Mouse (Mus musculus) kidney, embryonic 15.5 days (tissue): ENCODE data around the gene Psmd13. TPM values are rescaled to one million over a fixed set of nuclear protein-coding genes. Genes with fewer than 3 reads are reported as not detected.
A peak's percentile ranks its signal among the peaks of the same experiment; 100 is the strongest.

ENCODE experiments used
- ATAC-seq: fragments of 200-750 bp; cut with Nextera tagmentation; replicated peaks from 2 replicates; pipeline ENCODE4 v1.8.0; 2017; ENCODE audit warnings: moderate TSS enrichment; ENCODE audit not compliant: low FRiP score
- H3K27ac ChIP-seq: fragments of 300-500 bp; sonication (generic); 2 replicates; pipeline ENCODE4 v1.5.1; 2015; ENCODE audit warnings: mild to moderate bottlenecking, inconsistent platforms
- H3K27me3 ChIP-seq: fragments of 300-500 bp; sonication (generic); 2 replicates; pipeline ENCODE4 v1.6.1; 2015; ENCODE audit warnings: inconsistent platforms
- H3K36me3 ChIP-seq: fragments of 300-500 bp; sonication (generic); 2 replicates; pipeline ENCODE4 v1.6.1; 2015; ENCODE audit warnings: inconsistent platforms
- H3K4me1 ChIP-seq: fragments of 300-500 bp; sonication (generic); 2 replicates; pipeline ENCODE4 v1.6.1; 2015; ENCODE audit warnings: inconsistent platforms
- H3K4me2 ChIP-seq: fragments of 300-500 bp; sonication (generic); 2 replicates; pipeline ENCODE4 v1.6.1; 2015; ENCODE audit warnings: moderate library complexity, mild to moderate bottlenecking, inconsistent platforms
- H3K4me3 ChIP-seq: fragments of 300-500 bp; sonication (generic); replicated peaks from 2 replicates; pipeline ENCODE4 v1.5.1; 2015; ENCODE audit warnings: mild to moderate bottlenecking, inconsistent platforms
- H3K9ac ChIP-seq: fragments of 300-500 bp; sonication (generic); 2 replicates; pipeline ENCODE4 v1.6.1; 2015; ENCODE audit warnings: mild to moderate bottlenecking, inconsistent platforms
- H3K9me3 ChIP-seq: fragments of 300-500 bp; sonication (generic); replicated peaks from 2 replicates; pipeline ENCODE4 v1.6.1; 2016; ENCODE audit warnings: inconsistent platforms
- WGBS: fragments of 180-500 bp; shearing (Covaris S2); methylation state at CpG from one replicate; pipeline ENCODE4 v1.1.7; 2015; ENCODE audit warnings: mixed read lengths; 5-methylcytosine and 5-hydroxymethylcytosine counted together
- polyA plus RNA-seq: library from polyadenylated mRNA; unstranded; fragments of >200 nt; fragmentation: Nextera tagmentation; extraction: Ambion mirVana; gene quantifications from 2 replicates; pipeline ENCODE4 v1.2.1, GENCODE M21; 2015

The Psmd13 gene
- polyA plus RNA-seq, 1 experiment from 2014 or later, result 241 TPM

GRCm38 (mm10) chr7:140914031-140914690 is 32.4 kb downstream of the Psmd13 start:
- H3K36me3 ChIP-seq, result no peaks in the 10 kb centered on the region
- peaks cover 18% of the 10 kb centered on the region for H3K27me3 ChIP-seq
- WGBS, result 81% methylated on average over 8 of the region's 8 CpGs
- peaks cover 8% of the 10 kb centered on the region; the same call in 1 of the 2 replicates for H3K4me1 ChIP-seq
- H3K4me2 ChIP-seq, result no peak overlapping the region
- no peak for ATAC-seq
- no peak overlapping the region for H3K9ac ChIP-seq
- no peaks in the 10 kb centered on the region for H3K9me3 ChIP-seq
- H3K4me3 ChIP-seq, result no peak overlapping the region
- 0 out of 2 replicates have a peak overlapping the region, but pooled peaks have one; percentile 59 for H3K27ac ChIP-seq

- Histone ChIP-seq H3K4me1 (peaks cover 26% of the 10 kb centered on the region), H3K27me3 (peaks cover 75% of the 10 kb centered on the region), H3K9me3 (no peaks in the 10 kb centered on the region), H3K9ac (no peak overlapping the region), H3K4me2 (no peak overlapping the region), H3K36me3 (no peaks in the 10 kb centered on the region), H3K27ac (no peak overlapping the region), H3K4me3 (no peak overlapping the region)
- ATAC-seq, result no peak
- WGBS, result 53% methylated on average over 4 of the region's 4 CpGs
These were observed 38.1 kb downstream of the Psmd13 start for GRCm38 (mm10) chr7:140919911-140920310.

GRCm38 (mm10) chr7:140920418-140921029 is 38.8 kb downstream of the Psmd13 start, which contains the start of gene Nlrp6:
Gene Nlrp6, plus strand, starts transcription at chr7:140920902.
- no peak within 1 kb of the TSS for H3K27ac ChIP-seq
- H3K27me3 ChIP-seq, result peaks cover 81% of the 10 kb centered on the region
- H3K4me2 ChIP-seq, result peak within 1 kb of the TSS; percentile 74
- ATAC-seq, result no peak
- H3K36me3 ChIP-seq, result no peaks in the 10 kb centered on the region
- 52% methylated on average over 8 of the region's 8 CpGs for WGBS
- 0 out of 2 replicates have a peak within 1 kb of the TSS, but pooled peaks have one; percentile 41 for H3K4me3 ChIP-seq
- no peaks in the 10 kb centered on the region for H3K9me3 ChIP-seq
- no peak within 1 kb of the TSS for H3K9ac ChIP-seq
- peaks cover 26% of the 10 kb centered on the region for H3K4me1 ChIP-seq

- peak overlapping the region; percentile 41; the same call in 1 of the 2 replicates for H3K4me3 ChIP-seq
These were observed 39.6 kb downstream of the Psmd13 start for GRCm38 (mm10) chr7:140921225-140921975.

GRCm38 (mm10) chr7:140922398-140923069 is 40.8 kb downstream of the Psmd13 start:
- 0 out of 2 replicates have a peak overlapping the region, but pooled peaks have one; percentile 8 for H3K9ac ChIP-seq
- WGBS, result under 1% methylated on average over 49 of the region's 49 CpGs
- H3K27ac ChIP-seq, result 0 out of 2 replicates have a peak overlapping the region, but pooled peaks have one; percentile 13
- H3K36me3 ChIP-seq, result no peaks in the 10 kb centered on the region
- H3K4me3 ChIP-seq, result peak overlapping the region; percentile 41
- H3K4me1 ChIP-seq, result peaks cover 26% of the 10 kb centered on the region
- no peaks in the 10 kb centered on the region for H3K9me3 ChIP-seq
- peak; percentile 79 for ATAC-seq
- peak overlapping the region; percentile 74 for H3K4me2 ChIP-seq
- peaks cover 81% of the 10 kb centered on the region for H3K27me3 ChIP-seq

More at GRCm38 (mm10) chr7:140921225-140921975, 39.6 kb downstream of the Psmd13 start:
- no peak for ATAC-seq
- Histone ChIP-seq H3K27ac (no peak overlapping the region), H3K4me2 (peak overlapping the region; percentile 74), H3K9ac (no peak overlapping the region), H3K27me3 (peaks cover 84% of the 10 kb centered on the region), H3K9me3 (no peaks in the 10 kb centered on the region), H3K36me3 (no peaks in the 10 kb centered on the region), H3K4me1 (peaks cover 26% of the 10 kb centered on the region)
- WGBS, result 22% methylated on average over 22 of the region's 22 CpGs

- Histone ChIP-seq H3K27ac (0 out of 2 replicates have a peak overlapping the region, but pooled peaks have one; percentile 13), H3K27me3 (peaks cover 74% of the 10 kb centered on the region), H3K9me3 (no peaks in the 10 kb centered on the region), H3K4me3 (peak overlapping the region; percentile 41), H3K9ac (no peak overlapping the region), H3K4me1 (peaks cover 26% of the 10 kb centered on the region), H3K4me2 (peak overlapping the region; percentile 74), H3K36me3 (no peaks in the 10 kb centered on the region)
- 0 out of 2 replicates have a peak, but pooled peaks have one; percentile 30 for ATAC-seq
- WGBS, result 22% methylated on average over 30 of the region's 30 CpGs
These were observed 41.5 kb downstream of the Psmd13 start for GRCm38 (mm10) chr7:140923070-140923775.

- no peak for ATAC-seq
- WGBS, result 81% methylated on average over 6 of the region's 6 CpGs
- H3K4me3 ChIP-seq, result no peak overlapping the region
These were observed 45.4 kb downstream of the Psmd13 start for GRCm38 (mm10) chr7:140927181-140927580.

GRCm38 (mm10) chr7:140938436-140938835 is 56.7 kb downstream of the Psmd13 start:
- no peak overlapping the region for H3K4me2 ChIP-seq
- no peak overlapping the region for H3K9ac ChIP-seq
- no peak for ATAC-seq
- H3K27ac ChIP-seq, result no peak overlapping the region
- H3K9me3 ChIP-seq, result no peaks in the 10 kb centered on the region
- H3K27me3 ChIP-seq, result peaks cover 33% of the 10 kb centered on the region; the same call in 1 of the 2 replicates
- no peak overlapping the region for H3K4me3 ChIP-seq
- peaks cover 34% of the 10 kb centered on the region for H3K4me1 ChIP-seq
- WGBS, result 46% methylated on average over 3 of the region's 3 CpGs
- H3K36me3 ChIP-seq, result no peaks in the 10 kb centered on the region

More at GRCm38 (mm10) chr7:140927181-140927580, 45.4 kb downstream of the Psmd13 start:
- Histone ChIP-seq H3K9ac (no peak overlapping the region), H3K4me2 (no peak overlapping the region), H3K9me3 (no peaks in the 10 kb centered on the region), H3K36me3 (no peaks in the 10 kb centered on the region), H3K27me3 (peaks cover 37% of the 10 kb centered on the region), H3K4me1 (peaks cover 18% of the 10 kb centered on the region), H3K27ac (no peak overlapping the region)

- 15% methylated on average over 2 of the region's 2 CpGs for WGBS
These were observed 57.1 kb downstream of the Psmd13 start for GRCm38 (mm10) chr7:140938896-140939295.

GRCm38 (mm10) chr7:140939669-140940171 is 58.0 kb downstream of the Psmd13 start:
- Histone ChIP-seq H3K27me3 (peaks cover 26% of the 10 kb centered on the region; the same call in 1 of the 2 replicates), H3K4me2 (peak overlapping the region; percentile 38), H3K4me3 (no peak overlapping the region), H3K36me3 (0 out of 2 replicates have a peak, but pooled peaks cover 2% of the 10 kb centered on the region), H3K27ac (peak overlapping the region; percentile 63), H3K4me1 (peaks cover 34% of the 10 kb centered on the region), H3K9ac (no peak overlapping the region), H3K9me3 (no peaks in the 10 kb centered on the region)
- 4% methylated on average over 8 of the region's 8 CpGs for WGBS
- peak; percentile 53 for ATAC-seq

More at GRCm38 (mm10) chr7:140938896-140939295, 57.1 kb downstream of the Psmd13 start:
- Histone ChIP-seq H3K27ac (peak overlapping the region; percentile 63), H3K27me3 (peaks cover 33% of the 10 kb centered on the region; the same call in 1 of the 2 replicates), H3K4me3 (no peak overlapping the region), H3K9ac (no peak overlapping the region), H3K4me1 (peaks cover 34% of the 10 kb centered on the region), H3K9me3 (no peaks in the 10 kb centered on the region), H3K36me3 (no peaks in the 10 kb centered on the region), H3K4me2 (no peak overlapping the region)
- ATAC-seq, result no peak
